Mouse (Mus musculus): ENCODE data around the gene Tmprss9. TPM values are rescaled to one million over a fixed set of nuclear protein-coding genes. Genes with fewer than 3 reads are reported as not detected.

Gene Tmprss9
- total and polyA plus RNA-seq, 3 experiments: 0.04 TPM; not detected in 2

DNA sequence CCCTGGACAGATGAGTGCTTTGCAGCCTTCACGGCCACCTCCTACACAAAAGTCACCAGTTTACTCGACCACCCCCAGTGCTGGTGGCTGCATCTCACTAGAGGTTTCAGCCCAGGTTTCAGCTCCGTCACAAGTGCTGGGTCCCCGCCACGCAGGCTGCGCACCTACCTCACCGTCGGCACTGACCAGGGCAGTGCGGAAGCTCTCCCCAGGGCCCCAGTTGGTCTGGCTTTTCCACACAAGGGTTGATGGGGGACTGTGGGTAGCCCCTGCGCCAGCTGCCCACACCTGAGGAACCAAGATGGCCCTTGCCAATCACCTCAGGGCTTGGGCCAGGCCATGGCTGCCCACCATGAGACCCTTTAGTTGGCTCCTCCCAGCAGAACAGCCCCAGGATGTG lies 31.6 kb downstream of the Tmprss9 start:
- no peak overlapping the region for H3K4me2 ChIP-seq (ENCODE audit: insufficient read depth, low read depth, poor library complexity, severe bottlenecking)
- no peak overlapping the region for H3K27ac ChIP-seq (ENCODE audit: insufficient read depth, low read depth)
- peaks cover 10% of the 10 kb centered on the region; the same call in 1 of the 2 replicates for H3K79me2 ChIP-seq (replicated peaks; ENCODE audit: control insufficient read depth, extremely low read depth, insufficient read depth, poor library complexity, severe bottlenecking)
- peaks cover 42 to 84% of the 10 kb centered on the region in 2 experiments for H3K36me3 ChIP-seq (replicated peaks in 1 of 2; ENCODE audit: control insufficient read depth in 1 of 2, insufficient read depth in 1 of 2, low read length in 1 of 2)
- in situ Hi-C loops (cut with MboI; ENCODE audit: low pct_ligation_motif_present, low pct_unique_long_range_greater_than_20kb, low sequenced_read_pairs) (no loop called here), dilution Hi-C loops (cut with MboI; ENCODE audit: extremely low pct_ligation_motif_present, extremely low pct_unique_long_range_greater_than_20kb, low sequenced_read_pairs) (no loop called here)
- H3K4me3 ChIP-seq (replicated peaks in 1 of 3; ENCODE audit: low read depth in 2 of 3, low read length in 2 of 3, poor library complexity in 1 of 3): no peak overlapping the region
- TF ChIP-seq UBTF (IDR thresholded peaks at IDR 0.05; ENCODE audit: low read depth, low read length) (no peak), BHLHE40 (IDR thresholded peaks at IDR 0.05; ENCODE audit: low read depth, low read length) (no peak), ZKSCAN1 (IDR thresholded peaks at IDR 0.05; ENCODE audit: borderline replicate concordance, low read depth, low read length) (no peak), USF1 (IDR thresholded peaks at IDR 0.05; ENCODE audit: low read depth, low read length) (no peak), HCFC1 (IDR thresholded peaks at IDR 0.05; ENCODE audit: low read depth, low read length) (no peak), MAX (IDR thresholded peaks at IDR 0.05; ENCODE audit: low read length) (no peak), ZC3H11A (IDR thresholded peaks at IDR 0.05; ENCODE audit: low read depth, low read length) (no peak)
- no peak for DNase-seq (ENCODE audit: extremely low read depth)
- H3K9ac ChIP-seq (ENCODE audit: insufficient read depth, low read depth): no peak overlapping the region
- H3K27me3 ChIP-seq (replicated peaks): no peaks in the 10 kb centered on the region
- peaks cover 8 to 21% of the 10 kb centered on the region in 2 experiments; a peak in 3 of 4 replicates for H3K4me1 ChIP-seq (ENCODE audit: control insufficient read depth in 1 of 2, insufficient read depth in 2 of 2)
- no peaks in the 10 kb centered on the region for H3K9me3 ChIP-seq (replicated peaks; ENCODE audit: low read length)

DNA sequence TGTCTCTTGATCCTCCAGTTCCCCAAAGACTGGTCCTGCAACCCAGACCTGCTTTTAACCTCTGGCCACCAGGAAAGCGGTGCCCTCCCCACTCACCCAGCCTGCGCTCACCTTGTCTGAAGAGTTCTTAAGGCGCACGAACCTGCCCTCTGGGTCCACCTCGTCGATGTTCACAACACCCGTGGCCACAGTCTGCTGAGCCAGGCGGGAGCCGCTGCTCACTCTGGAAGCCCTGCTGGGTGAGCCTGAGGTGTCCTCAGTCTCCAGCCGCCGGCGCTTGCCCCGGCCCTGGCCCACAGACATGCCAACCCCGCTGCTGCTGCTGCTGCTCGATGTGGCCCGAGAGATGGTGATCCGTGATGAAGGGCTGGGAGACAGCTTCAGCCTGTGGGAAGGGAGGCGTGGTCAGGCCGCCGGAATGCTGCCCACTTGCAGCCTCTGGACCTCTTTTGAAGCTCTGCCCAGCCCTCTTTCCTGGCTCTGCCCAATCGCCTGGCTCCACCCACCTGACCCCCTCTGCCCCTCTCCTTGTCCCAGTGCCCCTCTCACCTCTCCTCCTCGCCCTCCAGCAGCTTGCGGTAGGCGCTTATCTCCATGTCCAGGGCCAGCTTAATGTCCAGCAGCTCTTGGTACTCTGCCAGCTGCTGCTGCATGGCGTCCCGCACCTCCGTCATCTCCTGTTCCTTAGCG lies 32.5 kb downstream of the Tmprss9 start:
- Histone ChIP-seq H3K79me2 (replicated peaks; ENCODE audit: control insufficient read depth, extremely low read depth, insufficient read depth, poor library complexity, severe bottlenecking) (peaks cover 8% of the 10 kb centered on the region; the same call in 1 of the 2 replicates), H3K27me3 (replicated peaks) (no peaks in the 10 kb centered on the region), H3K4me2 (ENCODE audit: insufficient read depth, low read depth, poor library complexity, severe bottlenecking) (no peak overlapping the region), H3K4me3 (replicated peaks in 1 of 3; ENCODE audit: low read depth in 2 of 3, low read length in 2 of 3, poor library complexity in 1 of 3) (no peak overlapping the region), H3K9me3 (replicated peaks; ENCODE audit: low read length) (no peaks in the 10 kb centered on the region), H3K27ac (ENCODE audit: insufficient read depth, low read depth) (no peak overlapping the region), H3K9ac (ENCODE audit: insufficient read depth, low read depth) (no peak overlapping the region), H3K36me3 (replicated peaks in 1 of 2; ENCODE audit: control insufficient read depth in 1 of 2, insufficient read depth in 1 of 2, low read length in 1 of 2) (peaks cover 37 to 84% of the 10 kb centered on the region in 2 experiments), H3K4me1 (ENCODE audit: control insufficient read depth in 1 of 2, insufficient read depth in 2 of 2) (peaks cover 5 to 14% of the 10 kb centered on the region in 2 experiments; a peak in 3 of 4 replicates)
- no peak for TF ChIP-seq POLR2A (IDR thresholded peaks at IDR 0.05; ENCODE audit: low read depth, low read length)
- TF ChIP-seq CHD1 (IDR thresholded peaks at IDR 0.05; ENCODE audit: low read depth, low read length): no peak
- no peak for TF ChIP-seq CHD2 (IDR thresholded peaks at IDR 0.05; ENCODE audit: low read length)
- TF ChIP-seq JUN (IDR thresholded peaks at IDR 0.05; ENCODE audit: insufficient read depth, low read depth, low read length): no peak
- no peak for TF ChIP-seq ZMIZ1 (IDR thresholded peaks at IDR 0.05; ENCODE audit: low read depth, low read length)
- TF ChIP-seq SIN3A (IDR thresholded peaks at IDR 0.05; ENCODE audit: low read length): no peak
- no peak for TF ChIP-seq POLR2AphosphoS2 (IDR thresholded peaks at IDR 0.05; ENCODE audit: low read depth, low read length)
- TF ChIP-seq SMC3 (IDR thresholded peaks at IDR 0.05; ENCODE audit: low read depth, low read length): no peak
- TF ChIP-seq MYC (IDR thresholded peaks at IDR 0.05; ENCODE audit: low read depth, low read length): no peak
- no peak for TF ChIP-seq MEF2A (IDR thresholded peaks at IDR 0.05; ENCODE audit: borderline replicate concordance, low read depth, low read length)
- TF ChIP-seq NELFE (IDR thresholded peaks at IDR 0.05; ENCODE audit: low read depth, low read length): no peak
- TF ChIP-seq TBP (conservative IDR thresholded peaks at IDR 0.05; ENCODE audit: low read depth, low read length): no peak
- no peak for TF ChIP-seq EP300 (IDR thresholded peaks at IDR 0.05; ENCODE audit: low read length)
- DNase-seq (ENCODE audit: extremely low read depth): no peak
- dilution Hi-C loops (cut with MboI; ENCODE audit: extremely low pct_ligation_motif_present, extremely low pct_unique_long_range_greater_than_20kb, low sequenced_read_pairs) (no loop called here), in situ Hi-C loops (cut with MboI; ENCODE audit: low pct_ligation_motif_present, low pct_unique_long_range_greater_than_20kb, low sequenced_read_pairs) (no loop called here)

Measured in CH12.LX (cell line).